Mouse (Mus musculus) ES-E14 (cell line): ENCODE data around the gene Epn3.

Experiments used
- CHD2 ChIP-seq: IDR thresholded peaks from 2 replicates; pipeline ENCODE4 v1.6.1; 2014; ENCODE audit warnings: mild to moderate bottlenecking, low read depth, low read length, inconsistent platforms
- ZC3H11A ChIP-seq: IDR thresholded peaks from 2 replicates; pipeline ENCODE4 v1.6.1; 2012; ENCODE audit warnings: low read depth, mild to moderate bottlenecking, inconsistent platforms, low read length, borderline replicate concordance
- ZNF384 ChIP-seq: IDR thresholded peaks from 2 replicates; pipeline ENCODE4 v1.6.1; 2012; ENCODE audit warnings: low read depth, low read length, inconsistent platforms

DNA sequence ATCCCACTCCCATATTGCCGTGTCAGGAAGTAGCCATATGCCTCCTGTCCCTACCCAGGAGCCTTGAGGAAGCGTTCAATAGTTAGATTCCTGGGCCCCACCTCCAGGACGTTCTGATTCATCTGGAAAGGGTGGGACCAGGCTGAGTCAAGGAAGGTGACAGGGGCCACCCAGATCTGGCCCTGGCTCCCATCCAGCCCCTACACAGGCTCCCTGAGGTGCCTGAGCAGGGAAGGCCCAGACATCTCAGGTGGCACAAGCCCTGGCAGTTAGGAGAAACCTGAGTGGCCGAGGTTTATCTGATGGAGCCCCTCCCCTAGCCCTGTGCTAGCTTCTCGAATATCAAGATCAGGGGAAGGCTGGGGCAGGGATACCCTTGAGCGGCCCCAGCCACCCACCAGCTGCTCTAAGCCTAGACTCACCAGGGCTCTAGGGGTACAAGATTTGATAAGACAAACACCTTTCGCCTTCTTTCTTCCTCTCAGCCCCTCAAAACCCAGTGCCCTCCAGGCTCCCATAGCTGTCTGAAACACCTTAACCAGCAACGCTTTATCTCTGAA is 39.0 kb upstream of the Epn3 start:
- TF ChIP-seq ZC3H11A, result no peak
- no peak for TF ChIP-seq CHD2
- TF ChIP-seq ZNF384, result no peak
